Mouse (Mus musculus) retina, postnatal 7 days (tissue): Measurements from ENCODE around the gene Rad51b.

ENCODE experiments used
- DNase-seq: peaks from one replicate; pipeline ENCODE4 v3.0.0-alpha.2; 2012; ENCODE audit warnings: low read depth, low spot score

The Rad51b gene

GRCm38 (mm10) chr12:79436892-79437291 is 139.8 kb downstream of the Rad51b start:
- no peak for DNase-seq

- DNase-seq = no peak
Measured at GRCm38 (mm10) chr12:79437572-79437971, 140.5 kb downstream of the Rad51b start.

- no peak for DNase-seq
Measured at GRCm38 (mm10) chr12:79439961-79440360, 142.9 kb downstream of the Rad51b start.

GRCm38 (mm10) chr12:79441210-79442005 is 144.3 kb downstream of the Rad51b start:
- DNase-seq = no peak

- no peak for DNase-seq
Measured at GRCm38 (mm10) chr12:79442126-79442525, 145.0 kb downstream of the Rad51b start.

GRCm38 (mm10) chr12:79442836-79443390 is 145.8 kb downstream of the Rad51b start:
- no peak for DNase-seq

GRCm38 (mm10) chr12:79444646-79445045 is 147.6 kb downstream of the Rad51b start:
- DNase-seq = no peak

GRCm38 (mm10) chr12:79447039-79447438 is 150.0 kb downstream of the Rad51b start:
- DNase-seq = no peak

- no peak for DNase-seq
Measured at GRCm38 (mm10) chr12:79449817-79450411, 152.8 kb downstream of the Rad51b start.

- DNase-seq = no peak
Measured at GRCm38 (mm10) chr12:79452882-79453281, 155.8 kb downstream of the Rad51b start.

GRCm38 (mm10) chr12:79454017-79454416 is 156.9 kb downstream of the Rad51b start:
- DNase-seq = no peak

GRCm38 (mm10) chr12:79455061-79455847 is 158.2 kb downstream of the Rad51b start:
- DNase-seq = no peak

GRCm38 (mm10) chr12:79455848-79456164 is 158.7 kb downstream of the Rad51b start:
- DNase-seq = no peak

- no peak for DNase-seq
Measured at GRCm38 (mm10) chr12:79456251-79456650, 159.2 kb downstream of the Rad51b start.

GRCm38 (mm10) chr12:79463371-79463770 is 166.3 kb downstream of the Rad51b start:
- DNase-seq = no peak

- DNase-seq = no peak
Measured at GRCm38 (mm10) chr12:79470113-79470512, 173.0 kb downstream of the Rad51b start.

- no peak for DNase-seq
Measured at GRCm38 (mm10) chr12:79471868-79472267, 174.8 kb downstream of the Rad51b start.

- no peak for DNase-seq
Measured at GRCm38 (mm10) chr12:79476413-79477046, 179.4 kb downstream of the Rad51b start.

- DNase-seq = no peak
Measured at GRCm38 (mm10) chr12:79478816-79479215, 181.7 kb downstream of the Rad51b start.

- DNase-seq = no peak
Measured at GRCm38 (mm10) chr12:79485501-79485900, 188.4 kb downstream of the Rad51b start.

- DNase-seq = no peak
Measured at GRCm38 (mm10) chr12:79488590-79489242, 191.6 kb downstream of the Rad51b start.
